Mouse (Mus musculus) megakaryocyte, embryonic 14.5 days (primary cell): ENCODE results near the gene Senp2. TPM values are rescaled to one million over a fixed set of nuclear protein-coding genes. Genes with fewer than 3 reads are reported as not detected.

Source experiments
- H3K27me3 ChIP-seq: replicated peaks from 2 replicates; pipeline ENCODE3; 2012; ENCODE audit warnings: inconsistent platforms
- H3K36me3 ChIP-seq: replicated peaks from 2 replicates; pipeline ENCODE3; 2012; ENCODE audit warnings: low read length, inconsistent platforms, mixed read lengths
- H3K4me1 ChIP-seq: 2 replicates; pipeline ENCODE4 v1.6.1; 2012; ENCODE audit warnings: inconsistent platforms
- H3K4me3 ChIP-seq: replicated peaks from 2 replicates; pipeline ENCODE3; 2012; ENCODE audit warnings: moderate library complexity, mild to moderate bottlenecking, inconsistent platforms
- H3K9me3 ChIP-seq: 2 replicates; pipeline ENCODE4 v1.6.1; 2012; ENCODE audit warnings: inconsistent platforms
- FLI1 ChIP-seq: IDR thresholded peaks from 2 replicates; pipeline ENCODE4 v1.6.1; 2012; ENCODE audit warnings: low read length, inconsistent platforms, mixed read lengths
- GATA1 ChIP-seq: IDR thresholded peaks from 3 replicates; pipeline ENCODE4 v1.6.1; 2012; ENCODE audit warnings: mixed read lengths, low read length, inconsistent platforms, borderline replicate concordance
- polyA plus RNA-seq: library from polyadenylated mRNA; stranded (reverse); fragments of >175 nt; gene quantifications from 2 replicates; pipeline ENCODE4 v1.2.3, GENCODE M21; 2012; ENCODE audit warnings: low replicate concordance; ENCODE audit not compliant: insufficient read depth

Gene Senp2
- polyA plus RNA-seq, 1 experiment: 2.7 TPM

- no peak overlapping the region for H3K4me3 ChIP-seq
- peaks cover 13% of the 10 kb centered on the region for H3K36me3 ChIP-seq
- peaks cover 32% of the 10 kb centered on the region for H3K4me1 ChIP-seq
- H3K9me3 ChIP-seq: peaks cover 15% of the 10 kb centered on the region
- H3K27me3 ChIP-seq: no peaks in the 10 kb centered on the region
- no peak for TF ChIP-seq GATA1
- TF ChIP-seq FLI1: no peak
These were observed 48.2 kb downstream of the Senp2 start for GRCm38 (mm10) chr16:22057498-22057897.

GRCm38 (mm10) chr16:22058871-22059270 lies 49.6 kb downstream of the Senp2 start:
- Histone ChIP-seq H3K36me3 (peaks cover 12% of the 10 kb centered on the region), H3K4me3 (no peak overlapping the region), H3K9me3 (peaks cover 7% of the 10 kb centered on the region), H3K27me3 (no peaks in the 10 kb centered on the region), H3K4me1 (peaks cover 39% of the 10 kb centered on the region)
- no peak for TF ChIP-seq GATA1
- no peak for TF ChIP-seq FLI1

- peaks cover 44% of the 10 kb centered on the region for H3K4me1 ChIP-seq
- TF ChIP-seq GATA1 (no peak), FLI1 (no peak)
- H3K4me3 ChIP-seq: no peak overlapping the region
- H3K9me3 ChIP-seq: no peaks in the 10 kb centered on the region; the same call in 1 of the 2 replicates
- H3K27me3 ChIP-seq: peaks cover 5% of the 10 kb centered on the region
- peaks cover 17% of the 10 kb centered on the region for H3K36me3 ChIP-seq
These were observed 51.1 kb downstream of the Senp2 start for GRCm38 (mm10) chr16:22060416-22060815.

- Histone ChIP-seq H3K36me3 (peaks cover 21% of the 10 kb centered on the region), H3K9me3 (peaks cover 4% of the 10 kb centered on the region; the same call in 1 of the 2 replicates), H3K4me1 (peaks cover 40% of the 10 kb centered on the region), H3K4me3 (peak overlapping the region; percentile 59), H3K27me3 (peaks cover 5% of the 10 kb centered on the region)
- TF ChIP-seq GATA1: no peak
- TF ChIP-seq FLI1: no peak
These were observed 52.4 kb downstream of the Senp2 start for GRCm38 (mm10) chr16:22061555-22062160.

- no peak overlapping the region for H3K4me3 ChIP-seq
- H3K36me3 ChIP-seq: peaks cover 21% of the 10 kb centered on the region
These were observed 53.0 kb downstream of the Senp2 start for GRCm38 (mm10) chr16:22062284-22062683.

GRCm38 (mm10) chr16:22065536-22065935 lies 56.3 kb downstream of the Senp2 start:
- peaks cover 4% of the 10 kb centered on the region; the same call in 1 of the 2 replicates for H3K9me3 ChIP-seq
- H3K27me3 ChIP-seq: peaks cover 12% of the 10 kb centered on the region
- H3K36me3 ChIP-seq: peaks cover 20% of the 10 kb centered on the region
- peaks cover 36% of the 10 kb centered on the region for H3K4me1 ChIP-seq
- TF ChIP-seq FLI1: no peak
- no peak overlapping the region for H3K4me3 ChIP-seq

More at GRCm38 (mm10) chr16:22062284-22062683, 53.0 kb downstream of the Senp2 start:
- Histone ChIP-seq H3K9me3 (peaks cover 4% of the 10 kb centered on the region; the same call in 1 of the 2 replicates), H3K27me3 (peaks cover 7% of the 10 kb centered on the region), H3K4me1 (peaks cover 39% of the 10 kb centered on the region)
- TF ChIP-seq FLI1 (no peak), GATA1 (no peak)

GRCm38 (mm10) chr16:22067406-22067805 lies 58.1 kb downstream of the Senp2 start:
- no peak overlapping the region for H3K4me3 ChIP-seq
- H3K9me3 ChIP-seq: peaks cover 4% of the 10 kb centered on the region; the same call in 1 of the 2 replicates
- peaks cover 12% of the 10 kb centered on the region for H3K27me3 ChIP-seq
- TF ChIP-seq GATA1: no peak
- no peak for TF ChIP-seq FLI1
- peaks cover 17% of the 10 kb centered on the region for H3K4me1 ChIP-seq
- peaks cover 13% of the 10 kb centered on the region for H3K36me3 ChIP-seq

- Histone ChIP-seq H3K4me1 (peaks cover 10% of the 10 kb centered on the region), H3K36me3 (peaks cover 2% of the 10 kb centered on the region), H3K4me3 (no peak overlapping the region), H3K27me3 (peaks cover 7% of the 10 kb centered on the region), H3K9me3 (no peaks in the 10 kb centered on the region)
- no peak for TF ChIP-seq FLI1
- TF ChIP-seq GATA1: no peak
These were observed 62.1 kb downstream of the Senp2 start for GRCm38 (mm10) chr16:22071361-22071760.

GRCm38 (mm10) chr16:22075067-22075466 lies 65.8 kb downstream of the Senp2 start:
- no peak overlapping the region for H3K4me3 ChIP-seq
- H3K36me3 ChIP-seq: no peaks in the 10 kb centered on the region
- TF ChIP-seq FLI1: no peak
- TF ChIP-seq GATA1: no peak
- no peaks in the 10 kb centered on the region for H3K9me3 ChIP-seq
- H3K4me1 ChIP-seq: peaks cover 13% of the 10 kb centered on the region
- peaks cover 3% of the 10 kb centered on the region for H3K27me3 ChIP-seq

GRCm38 (mm10) chr16:22075829-22076619 lies 66.7 kb downstream of the Senp2 start:
- no peaks in the 10 kb centered on the region for H3K9me3 ChIP-seq
- no peaks in the 10 kb centered on the region for H3K36me3 ChIP-seq
- H3K27me3 ChIP-seq: no peaks in the 10 kb centered on the region
- H3K4me3 ChIP-seq: no peak overlapping the region
- no peak for TF ChIP-seq FLI1
- no peak for TF ChIP-seq GATA1
- H3K4me1 ChIP-seq: peaks cover 9% of the 10 kb centered on the region
